Mouse (Mus musculus): ENCODE data around the gene Zfp638.
A peak's percentile ranks its signal among the peaks of the same experiment; 100 is the strongest.
"Not testable (repeated sequence)": the region's sequence is repeated elsewhere in the genome, so short reads cannot be mapped to it uniquely, and the experiment has no call there.

Gene Zfp638

DNA sequence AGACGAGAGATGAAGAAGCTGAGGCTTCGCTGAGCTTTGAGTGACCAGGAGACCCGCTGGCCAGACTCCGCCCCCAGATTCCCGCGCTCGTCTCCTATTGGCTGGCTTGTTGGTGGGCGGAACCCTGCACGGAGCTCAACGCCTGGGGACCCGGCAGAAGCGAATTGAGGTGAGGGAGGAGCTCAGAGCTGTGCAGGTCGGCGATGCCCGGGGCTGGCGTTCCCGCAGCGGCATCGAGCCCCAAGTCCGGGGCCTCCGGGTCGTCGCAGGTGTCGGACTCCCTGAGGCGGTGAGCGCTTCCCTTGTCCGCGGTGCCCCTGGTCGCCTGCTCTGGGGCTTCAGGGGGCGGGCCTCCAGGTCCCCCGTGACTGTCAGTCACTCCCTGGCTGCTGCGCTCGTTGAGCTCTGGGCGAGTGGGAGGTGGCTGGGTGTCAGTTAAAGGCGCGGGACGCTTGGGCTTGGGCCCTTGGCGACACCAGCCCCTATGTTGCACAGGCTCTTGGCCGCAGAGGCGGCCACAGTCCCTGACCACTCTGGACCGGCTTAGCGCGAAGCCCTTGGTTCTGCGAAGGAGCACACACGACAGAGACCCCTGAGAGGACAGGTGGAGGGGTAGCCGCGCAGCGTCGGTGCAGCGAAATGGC lies at the start of gene Zfp638:
Gene Zfp638 (plus strand): TSS at position 156 of the 644 bp plus-strand sequence.
- H3K4me3 ChIP-seq (replicated peaks; ENCODE audit: low read length), result peak within 1 kb of the TSS; percentile 92
- peaks cover 5% of the 10 kb centered on the region for H3K9me3 ChIP-seq (ENCODE audit: low read length)
- peaks cover 14% of the 10 kb centered on the region for H3K4me1 ChIP-seq (replicated peaks; ENCODE audit: low read depth, low read length)
- TF ChIP-seq NANOG (IDR thresholded peaks at IDR 0.05; ENCODE audit: borderline replicate concordance, low read length) (no peak), CTCF (conservative IDR thresholded peaks at IDR 0.05; ENCODE audit: low read length) (no peak), POU5F1 (IDR thresholded peaks at IDR 0.05; ENCODE audit: borderline replicate concordance, low read length) (no peak)
- H3K36me3 ChIP-seq (ENCODE audit: insufficient read depth, low read length), result no peaks in the 10 kb centered on the region
- H3K27me3 ChIP-seq (ENCODE audit: insufficient read depth, low read length), result peaks cover 27% of the 10 kb centered on the region

DNA sequence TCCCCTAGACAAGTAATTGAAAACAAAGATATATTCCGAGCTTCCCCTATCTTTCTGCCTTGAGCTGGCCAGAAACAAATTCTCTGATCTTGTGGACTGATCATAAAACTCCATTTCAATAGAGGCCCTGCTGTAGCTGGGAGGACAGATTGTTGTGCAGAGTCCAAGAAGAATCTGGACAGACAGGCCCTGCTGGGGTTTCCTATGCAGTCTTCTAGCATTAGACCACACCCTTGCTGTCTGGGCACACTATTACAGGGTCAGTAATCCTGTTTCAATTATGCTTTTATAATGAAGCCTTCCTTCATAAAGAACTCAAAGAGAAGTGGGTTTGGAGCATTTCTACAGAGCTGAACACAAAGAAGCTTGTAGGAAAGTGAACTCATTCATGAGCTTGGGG lies 47.9 kb upstream of the Zfp638 start:
- no peaks in the 10 kb centered on the region for H3K9me3 ChIP-seq (ENCODE audit: low read length)
- H3K4me3 ChIP-seq (replicated peaks; ENCODE audit: low read length), result no peak overlapping the region
- TF ChIP-seq NANOG (IDR thresholded peaks at IDR 0.05; ENCODE audit: borderline replicate concordance, low read length) (no peak), CTCF (conservative IDR thresholded peaks at IDR 0.05; ENCODE audit: low read length) (no peak), POU5F1 (IDR thresholded peaks at IDR 0.05; ENCODE audit: borderline replicate concordance, low read length) (no peak)
- H3K27me3 ChIP-seq (ENCODE audit: insufficient read depth, low read length), result no peaks in the 10 kb centered on the region
- peaks cover 39% of the 10 kb centered on the region for H3K36me3 ChIP-seq (ENCODE audit: insufficient read depth, low read length)
- H3K4me1 ChIP-seq (replicated peaks; ENCODE audit: low read depth, low read length), result peaks cover 29% of the 10 kb centered on the region

DNA sequence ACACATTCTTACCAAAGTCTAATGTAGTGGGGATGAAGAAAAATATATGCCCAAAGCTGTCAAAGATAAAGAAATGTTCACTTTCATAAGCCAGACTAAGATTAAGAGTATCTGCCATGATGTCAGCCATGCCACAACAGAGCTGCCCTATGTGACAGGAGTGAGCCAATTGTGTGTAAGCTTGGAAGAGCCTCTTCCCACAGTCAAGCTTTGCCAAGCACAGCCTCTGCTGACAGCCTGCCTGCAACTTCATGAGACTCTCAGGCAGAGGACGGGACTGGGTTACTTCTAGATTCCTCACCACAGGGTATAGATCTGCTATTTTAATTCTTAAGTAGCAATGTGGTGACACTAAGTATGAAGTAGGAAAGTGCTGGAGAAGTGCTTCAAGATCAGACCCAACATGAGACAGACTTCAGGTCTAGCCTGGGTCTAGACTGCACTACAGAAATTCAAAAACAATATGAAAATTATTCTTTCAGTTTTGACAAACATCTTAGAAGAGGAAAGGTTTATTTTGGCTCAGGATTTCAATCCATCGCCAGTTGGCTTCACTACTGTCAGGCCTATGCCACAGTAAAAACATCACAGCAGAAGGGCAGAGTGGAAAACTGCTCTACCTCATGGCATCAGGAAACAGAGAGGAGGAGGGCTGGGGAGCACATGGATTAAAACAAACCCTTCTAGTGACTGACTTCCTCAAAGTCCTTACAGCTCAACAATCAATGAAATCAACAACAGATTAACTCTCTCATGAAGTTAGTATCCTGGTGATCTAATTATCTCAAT lies 46.0 kb upstream of the Zfp638 start:
- H3K27me3 ChIP-seq (ENCODE audit: insufficient read depth, low read length), result no peaks in the 10 kb centered on the region
- H3K9me3 ChIP-seq (ENCODE audit: low read length), result no peaks in the 10 kb centered on the region
- H3K4me1 ChIP-seq (replicated peaks; ENCODE audit: low read depth, low read length), result peaks cover 29% of the 10 kb centered on the region
- TF ChIP-seq POU5F1 (IDR thresholded peaks at IDR 0.05; ENCODE audit: borderline replicate concordance, low read length) (no peak), CTCF (conservative IDR thresholded peaks at IDR 0.05; ENCODE audit: low read length) (no peak), NANOG (IDR thresholded peaks at IDR 0.05; ENCODE audit: borderline replicate concordance, low read length) (no peak)
- H3K4me3 ChIP-seq (replicated peaks; ENCODE audit: low read length), result no peak overlapping the region
- peaks cover 35% of the 10 kb centered on the region for H3K36me3 ChIP-seq (ENCODE audit: insufficient read depth, low read length)

DNA sequence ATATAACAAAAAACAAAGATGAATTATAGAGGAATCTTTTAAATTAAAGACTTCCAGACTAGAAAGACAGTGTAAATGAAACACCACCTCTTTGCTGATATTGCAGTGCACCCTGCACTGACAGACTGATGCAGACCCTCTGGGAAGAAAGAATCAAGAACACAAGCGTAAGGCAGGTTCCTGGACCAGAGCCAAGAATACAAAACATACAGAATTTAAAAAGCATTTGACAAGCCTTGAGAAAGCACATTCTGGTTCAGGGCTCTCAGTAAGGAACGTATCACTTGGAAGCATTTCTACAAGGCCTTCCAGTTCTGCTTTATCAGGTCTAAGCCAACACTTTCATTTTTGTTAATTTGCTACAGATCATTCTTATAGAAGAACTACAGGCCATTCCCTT lies 45.1 kb upstream of the Zfp638 start:
- H3K27me3 ChIP-seq (ENCODE audit: insufficient read depth, low read length), result no peaks in the 10 kb centered on the region
- TF ChIP-seq POU5F1 (IDR thresholded peaks at IDR 0.05; ENCODE audit: borderline replicate concordance, low read length), result no peak
- TF ChIP-seq CTCF (conservative IDR thresholded peaks at IDR 0.05; ENCODE audit: low read length), result no peak
- TF ChIP-seq NANOG (IDR thresholded peaks at IDR 0.05; ENCODE audit: borderline replicate concordance, low read length), result no peak
- peaks cover 29% of the 10 kb centered on the region for H3K4me1 ChIP-seq (replicated peaks; ENCODE audit: low read depth, low read length)
- peaks cover 44% of the 10 kb centered on the region for H3K36me3 ChIP-seq (ENCODE audit: insufficient read depth, low read length)
- no peak overlapping the region for H3K4me3 ChIP-seq (replicated peaks; ENCODE audit: low read length)
- no peaks in the 10 kb centered on the region for H3K9me3 ChIP-seq (ENCODE audit: low read length)

DNA sequence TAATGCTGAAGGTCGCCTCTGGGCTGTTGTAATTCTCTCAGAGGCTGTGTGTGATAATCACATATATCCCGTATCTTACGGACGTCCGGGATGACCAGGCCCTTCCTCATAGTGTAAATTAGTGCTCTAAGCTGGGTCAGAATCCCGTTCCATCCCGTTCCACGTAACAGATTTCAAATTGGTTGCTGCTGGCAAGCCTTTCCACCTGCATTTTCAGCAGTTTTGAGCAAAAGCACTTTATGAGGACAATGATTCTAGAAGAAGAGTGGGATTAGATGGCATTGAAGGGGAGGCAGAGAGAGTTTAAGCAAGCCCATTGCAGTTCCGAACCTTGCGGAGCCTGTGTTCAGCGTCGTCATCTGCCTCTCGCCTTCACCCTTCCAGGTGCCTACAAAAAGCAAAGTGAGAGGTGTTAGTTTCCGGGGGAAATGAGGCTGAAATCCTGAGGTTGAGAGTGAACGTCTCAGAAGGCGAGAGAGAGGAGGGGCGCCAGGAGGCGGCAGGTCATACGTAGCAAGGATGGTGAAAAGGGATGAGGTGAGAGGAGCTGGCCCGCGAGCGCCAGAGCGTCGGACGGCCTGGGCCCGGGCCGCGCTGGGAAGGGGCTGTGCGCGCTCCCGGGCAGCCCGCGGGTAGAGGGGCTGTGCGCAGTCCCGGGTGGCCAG lies 35.8 kb upstream of the Zfp638 start:
- TF ChIP-seq NANOG (IDR thresholded peaks at IDR 0.05; ENCODE audit: borderline replicate concordance, low read length), result no peak
- TF ChIP-seq POU5F1 (IDR thresholded peaks at IDR 0.05; ENCODE audit: borderline replicate concordance, low read length), result no peak
- TF ChIP-seq CTCF (conservative IDR thresholded peaks at IDR 0.05; ENCODE audit: low read length), result no peak
- peaks cover 39% of the 10 kb centered on the region for H3K4me1 ChIP-seq (replicated peaks; ENCODE audit: low read depth, low read length)

DNA sequence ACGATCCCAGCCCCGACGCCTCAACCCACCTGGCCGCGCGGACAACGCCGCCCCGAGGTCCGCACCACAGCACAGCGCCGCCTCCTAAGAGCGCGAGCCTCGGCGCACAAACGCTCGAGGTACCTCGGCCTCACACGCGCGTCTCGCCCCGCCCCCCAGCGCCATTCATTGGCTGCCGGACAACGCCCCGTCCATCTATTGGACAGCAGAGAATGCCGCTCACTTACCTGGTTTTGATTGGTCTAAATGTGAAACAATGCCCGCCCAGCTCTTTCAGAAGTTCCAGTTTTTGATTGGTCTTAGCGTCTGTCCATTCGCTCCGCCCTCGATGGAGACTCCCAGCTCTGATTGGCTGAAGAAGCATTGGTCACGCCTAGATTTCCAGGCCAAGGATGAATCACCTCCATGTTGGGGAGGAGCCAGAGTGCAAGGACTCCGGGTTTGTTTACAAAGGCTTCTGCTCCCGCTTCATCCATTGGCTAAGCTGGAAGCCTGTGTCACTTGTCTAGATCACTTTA lies 35.2 kb upstream of the Zfp638 start, which contains the start of gene Paip2b:
Gene Paip2b (minus strand): TSS at position 136 of the 518 bp plus-strand sequence.
- H3K27me3 ChIP-seq (ENCODE audit: insufficient read depth, low read length), result no peaks in the 10 kb centered on the region
- H3K4me1 ChIP-seq (replicated peaks; ENCODE audit: low read depth, low read length), result peaks cover 44% of the 10 kb centered on the region
- no peaks in the 10 kb centered on the region for H3K9me3 ChIP-seq (ENCODE audit: low read length)
- H3K4me3 ChIP-seq (replicated peaks; ENCODE audit: low read length), result peak within 1 kb of the TSS; percentile 87
- TF ChIP-seq NANOG (IDR thresholded peaks at IDR 0.05; ENCODE audit: borderline replicate concordance, low read length) (peak; percentile 84), CTCF (conservative IDR thresholded peaks at IDR 0.05; ENCODE audit: low read length) (no peak)
- H3K36me3 ChIP-seq (ENCODE audit: insufficient read depth, low read length), result peaks cover 29% of the 10 kb centered on the region

More for the DNA sequence above, 35.8 kb upstream of the Zfp638 start:
- Histone ChIP-seq H3K27me3 (ENCODE audit: insufficient read depth, low read length) (no peaks in the 10 kb centered on the region), H3K36me3 (ENCODE audit: insufficient read depth, low read length) (peaks cover 35% of the 10 kb centered on the region), H3K9me3 (ENCODE audit: low read length) (no peaks in the 10 kb centered on the region), H3K4me3 (replicated peaks; ENCODE audit: low read length) (peak overlapping the region; percentile 87)

DNA sequence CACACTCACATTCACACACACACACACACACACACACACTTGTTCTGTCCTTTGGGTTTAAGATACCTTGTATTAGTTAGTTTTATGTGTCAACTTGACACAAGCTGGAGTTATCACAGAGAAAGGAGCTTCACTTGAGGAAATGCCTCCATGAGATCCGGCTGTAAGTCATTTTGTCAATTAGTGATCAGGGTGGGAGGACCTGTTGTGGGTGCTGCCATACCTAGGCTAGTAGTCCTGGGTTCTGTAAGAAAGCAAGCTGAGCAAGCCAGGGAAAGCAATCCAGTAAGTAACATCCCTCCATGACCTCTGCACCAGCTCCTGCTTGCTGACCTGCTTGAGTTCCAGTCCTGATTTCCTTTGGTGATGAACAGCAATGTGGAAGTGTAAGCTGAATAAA lies 34.5 kb upstream of the Zfp638 start:
- peaks cover 22% of the 10 kb centered on the region for H3K36me3 ChIP-seq (ENCODE audit: insufficient read depth, low read length)
- H3K4me1 ChIP-seq (replicated peaks; ENCODE audit: low read depth, low read length), result peaks cover 49% of the 10 kb centered on the region
- not testable (repeated sequence) for H3K9me3 ChIP-seq (ENCODE audit: low read length); H3K27me3 ChIP-seq (ENCODE audit: insufficient read depth, low read length)
- H3K4me3 ChIP-seq (replicated peaks; ENCODE audit: low read length), result peak overlapping the region; percentile 30; the same call in 1 of the 2 replicates

DNA sequence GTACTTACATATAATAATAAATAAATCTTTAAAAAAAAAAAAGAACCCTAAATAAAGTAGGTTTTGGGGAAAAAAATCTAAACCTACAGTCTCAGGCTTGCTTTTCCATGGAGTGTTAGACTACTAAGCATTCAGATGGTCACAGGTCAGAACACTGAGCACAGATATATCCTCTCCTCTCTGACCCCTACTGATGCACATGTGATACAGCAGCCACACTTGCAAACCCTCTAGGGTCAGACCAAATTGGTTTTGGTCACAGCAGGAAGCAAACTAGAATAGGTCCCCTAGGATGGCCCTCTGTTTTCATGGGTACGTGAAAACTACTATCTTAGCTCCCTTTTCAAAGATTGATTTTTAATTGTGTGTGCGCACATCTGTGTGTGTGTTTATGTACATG lies 30.1 kb upstream of the Zfp638 start:
- Histone ChIP-seq H3K4me1 (replicated peaks; ENCODE audit: low read depth, low read length) (peaks cover 55% of the 10 kb centered on the region), H3K4me3 (replicated peaks; ENCODE audit: low read length) (no peak overlapping the region), H3K9me3 (ENCODE audit: low read length) (no peaks in the 10 kb centered on the region), H3K36me3 (ENCODE audit: insufficient read depth, low read length) (no peaks in the 10 kb centered on the region), H3K27me3 (ENCODE audit: insufficient read depth, low read length) (no peaks in the 10 kb centered on the region; the same call in 1 of the 2 replicates)
- no peak for TF ChIP-seq POU5F1 (IDR thresholded peaks at IDR 0.05; ENCODE audit: borderline replicate concordance, low read length)
- no peak for TF ChIP-seq CTCF (conservative IDR thresholded peaks at IDR 0.05; ENCODE audit: low read length)
- no peak for TF ChIP-seq NANOG (IDR thresholded peaks at IDR 0.05; ENCODE audit: borderline replicate concordance, low read length)

All from E14TG2a.4 (cell line).